Mouse (Mus musculus) heart, embryonic 12.5 days (tissue): ENCODE results near the gene Xbp1. TPM values are rescaled to one million over a fixed set of nuclear protein-coding genes. Genes with fewer than 3 reads are reported as not detected.

Experiments
- ATAC-seq: fragments of 200-750 bp; cut with Nextera tagmentation; 2 replicates; pipeline ENCODE4 v1.8.0; 2017; ENCODE audit warnings: moderate TSS enrichment, moderate library complexity; ENCODE audit not compliant: insufficient number of reproducible peaks, low FRiP score
- H3K27ac ChIP-seq: fragments of 300-500 bp; sonication (generic); 2 replicates; pipeline ENCODE4 v1.5.1; 2016; ENCODE audit warnings: mild to moderate bottlenecking, moderate library complexity; ENCODE audit not compliant: poor library complexity, severe bottlenecking
- H3K27me3 ChIP-seq: fragments of 300-500 bp; sonication (generic); replicated peaks from 2 replicates; pipeline ENCODE4 v1.6.1; 2016; ENCODE audit warnings: mild to moderate bottlenecking, moderate library complexity
- H3K36me3 ChIP-seq: fragments of 300-500 bp; sonication (generic); 2 replicates; pipeline ENCODE4 v1.6.1; 2016; ENCODE audit warnings: mild to moderate bottlenecking, moderate library complexity
- H3K4me1 ChIP-seq: fragments of 300-500 bp; sonication (generic); replicated peaks from 2 replicates; pipeline ENCODE4 v1.6.1; 2016; ENCODE audit warnings: mild to moderate bottlenecking
- H3K4me2 ChIP-seq: fragments of 300-500 bp; sonication (generic); 2 replicates; pipeline ENCODE4 v1.6.1; 2016; ENCODE audit warnings: mild to moderate bottlenecking, moderate library complexity
- H3K4me3 ChIP-seq: fragments of 300-500 bp; sonication (generic); 2 replicates; pipeline ENCODE4 v1.5.1; 2016; ENCODE audit warnings: mild to moderate bottlenecking
- H3K9ac ChIP-seq: fragments of 300-500 bp; sonication (generic); 2 replicates; pipeline ENCODE4 v1.6.1; 2016; ENCODE audit warnings: mild to moderate bottlenecking, moderate library complexity
- H3K9me3 ChIP-seq: fragments of 300-500 bp; sonication (generic); replicated peaks from 2 replicates; pipeline ENCODE4 v1.6.1; 2016; ENCODE audit warnings: mild to moderate bottlenecking, moderate library complexity
- WGBS: fragments of 180-500 bp; shearing (Covaris S2); methylation state at CpG from one replicate; pipeline ENCODE4 v1.1.7; 2016; 5-methylcytosine and 5-hydroxymethylcytosine counted together
- polyA plus RNA-seq: library from polyadenylated mRNA; unstranded; fragments of >200 nt; fragmentation: Nextera tagmentation; extraction: Ambion mirVana; gene quantifications from 2 replicates; pipeline ENCODE4 v1.2.1, GENCODE M21; 2016

The Xbp1 gene
- polyA plus RNA-seq, 1 experiment from 2014 or later: 125 TPM

DNA sequence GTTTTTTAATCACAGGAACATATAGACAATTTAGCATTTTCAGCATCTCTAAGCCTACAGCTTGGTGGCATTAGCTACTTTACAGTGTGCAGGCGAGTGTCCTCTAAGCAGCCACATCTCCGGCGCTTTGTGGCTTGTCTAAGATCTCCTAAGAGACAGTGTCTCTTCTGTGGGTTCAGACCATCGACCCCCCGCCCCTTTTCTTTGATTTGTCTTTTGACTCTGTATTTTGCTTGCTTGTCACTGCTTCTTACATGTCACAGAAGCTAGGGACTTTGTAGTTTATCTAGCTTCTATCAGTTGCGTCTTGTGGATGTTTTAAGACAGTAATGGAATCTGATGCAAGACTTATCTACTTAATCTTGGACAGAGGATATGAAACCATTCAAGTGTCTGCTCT lies 3.1 kb upstream of the Xbp1 start:
- no peak for ATAC-seq
- Histone ChIP-seq H3K36me3 (peaks cover under 1% of the 10 kb centered on the region; the same call in 1 of the 2 replicates), H3K9ac (no peak overlapping the region), H3K27ac (no peak overlapping the region), H3K9me3 (no peaks in the 10 kb centered on the region), H3K4me3 (no peak overlapping the region), H3K4me2 (no peak overlapping the region), H3K4me1 (peaks cover 10% of the 10 kb centered on the region), H3K27me3 (no peaks in the 10 kb centered on the region)
- WGBS: 66% methylated on average over 6 of the region's 6 CpGs

DNA sequence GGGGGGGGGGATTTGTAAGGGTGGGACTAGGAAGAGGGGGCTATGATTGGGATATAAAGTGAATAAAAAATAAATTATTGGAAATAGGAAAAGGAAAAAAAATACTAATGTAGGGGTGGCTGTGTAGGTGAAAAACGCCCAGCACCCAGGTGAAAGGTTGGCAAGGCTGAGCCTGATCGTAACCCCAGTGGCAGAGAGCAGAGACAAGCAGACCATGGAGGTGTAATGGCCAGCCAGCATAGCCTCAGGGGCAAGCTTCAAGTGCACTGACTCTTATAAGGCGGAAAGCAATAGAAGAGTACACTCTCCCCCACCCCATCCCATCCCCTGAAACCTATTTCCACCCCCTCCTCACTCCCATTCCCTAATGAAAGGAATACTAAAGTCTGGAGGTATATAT lies 778 bp upstream of the Xbp1 start:
- 0 out of 2 replicates have a peak overlapping the region, but pooled peaks have one; percentile 10 for H3K9ac ChIP-seq
- H3K4me1 ChIP-seq: peaks cover 18% of the 10 kb centered on the region
- 65% methylated on average over 3 of the region's 3 CpGs for WGBS
- no peak for ATAC-seq
- H3K36me3 ChIP-seq: peaks cover 24% of the 10 kb centered on the region
- H3K27ac ChIP-seq: no peak overlapping the region; the same call in 1 of the 2 replicates
- H3K27me3 ChIP-seq: no peaks in the 10 kb centered on the region
- no peaks in the 10 kb centered on the region for H3K9me3 ChIP-seq
- H3K4me3 ChIP-seq: no peak overlapping the region
- no peak overlapping the region; the same call in none of the 2 replicates for H3K4me2 ChIP-seq

DNA sequence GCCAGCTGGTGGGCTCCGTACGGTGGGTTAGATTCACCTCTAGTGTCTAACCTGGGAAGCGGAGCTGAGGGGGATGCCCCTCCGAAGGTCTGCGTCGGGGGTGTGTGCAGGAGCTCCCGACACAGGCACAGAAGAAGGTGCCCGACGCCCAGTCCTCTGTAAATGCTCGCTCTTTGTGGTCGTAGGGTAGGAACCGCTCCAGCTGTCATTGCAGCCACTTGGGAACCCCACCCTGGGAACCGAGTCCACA lies 732 bp downstream of the Xbp1 start:
- no peaks in the 10 kb centered on the region for H3K9me3 ChIP-seq
- no peaks in the 10 kb centered on the region for H3K27me3 ChIP-seq
- peaks cover 38% of the 10 kb centered on the region for H3K36me3 ChIP-seq
- H3K4me1 ChIP-seq: peaks cover 21% of the 10 kb centered on the region
- H3K27ac ChIP-seq: peak overlapping the region; percentile 95
- 0% methylated on average over 13 of the region's 13 CpGs for WGBS
- peak overlapping the region; percentile 73 for H3K4me2 ChIP-seq
- ATAC-seq: peak; percentile 34
- H3K9ac ChIP-seq: peak overlapping the region; percentile 99
- H3K4me3 ChIP-seq: peak overlapping the region; percentile 99

DNA sequence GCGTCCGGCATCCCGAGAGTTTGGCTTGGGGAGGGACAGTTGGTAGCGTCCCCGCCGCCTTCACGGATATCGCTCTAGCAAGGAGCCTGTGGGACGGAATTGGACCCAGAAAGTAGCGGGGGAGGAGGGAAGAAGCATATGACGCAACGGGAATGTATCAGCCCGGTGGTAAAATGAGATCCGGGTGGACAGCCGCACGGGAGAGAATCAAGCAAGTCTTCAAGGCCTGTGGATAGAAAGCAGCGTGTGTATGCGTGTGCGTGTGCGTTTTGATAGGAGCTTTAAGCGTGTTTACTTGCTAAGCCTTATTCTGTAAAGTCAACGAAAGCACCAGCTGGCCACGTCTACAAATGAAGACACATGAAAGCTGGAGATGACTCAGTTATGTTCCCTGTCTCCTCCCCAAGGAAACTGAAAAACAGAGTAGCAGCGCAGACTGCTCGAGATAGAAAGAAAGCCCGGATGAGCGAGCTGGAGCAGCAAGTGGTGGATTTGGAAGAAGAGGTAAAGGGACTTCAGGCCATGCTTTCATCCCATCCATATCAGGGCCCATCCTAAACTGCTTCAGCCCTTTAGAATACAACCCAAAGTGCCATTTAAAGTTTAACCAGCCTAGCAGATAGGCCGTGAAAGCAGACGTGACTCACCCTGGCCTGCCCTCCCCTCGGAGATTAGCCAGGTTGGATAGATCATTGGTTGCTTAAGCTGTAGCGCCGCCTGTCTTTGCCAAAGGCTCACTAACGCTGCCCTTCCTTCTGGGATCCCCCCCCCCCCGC lies 1.2 kb downstream of the Xbp1 start:
- H3K27ac ChIP-seq: peak overlapping the region; percentile 95
- WGBS: under 1% methylated on average over 34 of the region's 34 CpGs

DNA sequence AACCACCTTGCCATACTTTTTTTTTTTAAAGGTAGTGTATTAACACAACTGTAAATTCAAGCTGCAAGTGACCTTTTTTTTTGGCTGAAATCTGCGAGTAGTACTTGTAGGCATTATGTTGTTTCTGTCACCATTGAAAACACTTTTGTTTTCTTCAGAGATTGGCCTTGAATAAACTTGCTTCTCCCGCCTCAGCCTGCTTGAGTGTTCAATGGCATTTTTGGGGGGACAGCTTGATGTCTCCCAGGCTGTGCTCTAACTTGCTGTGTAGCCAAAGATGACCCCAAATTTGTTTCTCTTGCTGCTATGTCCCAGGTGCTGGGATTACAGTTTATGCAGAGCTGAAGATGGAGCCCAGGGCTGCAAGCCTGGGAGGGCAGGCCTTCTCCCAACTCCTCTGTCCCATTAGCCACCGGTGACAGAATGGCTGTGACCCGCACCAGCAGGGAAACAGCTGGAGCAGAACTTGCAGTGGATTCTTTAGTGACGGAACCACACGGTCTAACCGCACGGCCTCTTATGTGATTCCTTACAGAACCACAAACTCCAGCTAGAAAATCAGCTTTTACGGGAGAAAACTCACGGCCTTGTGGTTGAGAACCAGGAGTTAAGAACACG lies 2.4 kb downstream of the Xbp1 start:
- ATAC-seq: no peak
- Histone ChIP-seq H3K9me3 (no peaks in the 10 kb centered on the region), H3K36me3 (peaks cover 51% of the 10 kb centered on the region), H3K27me3 (no peaks in the 10 kb centered on the region), H3K4me1 (peaks cover 21% of the 10 kb centered on the region), H3K9ac (no peak overlapping the region; the same call in 1 of the 2 replicates), H3K4me2 (peak overlapping the region; percentile 73), H3K4me3 (no peak overlapping the region; the same call in 1 of the 2 replicates), H3K27ac (no peak overlapping the region)
- WGBS: 90% methylated on average over 11 of the region's 11 CpGs

More for the DNA sequence above, 1.2 kb downstream of the Xbp1 start:
- peak; percentile 53 for ATAC-seq
- H3K27me3 ChIP-seq: no peaks in the 10 kb centered on the region
- H3K9me3 ChIP-seq: no peaks in the 10 kb centered on the region
- H3K9ac ChIP-seq: peak overlapping the region; percentile 99
- H3K4me1 ChIP-seq: peaks cover 21% of the 10 kb centered on the region
- H3K36me3 ChIP-seq: peaks cover 42% of the 10 kb centered on the region
- peak overlapping the region; percentile 73 for H3K4me2 ChIP-seq
- H3K4me3 ChIP-seq: peak overlapping the region; percentile 99

DNA sequence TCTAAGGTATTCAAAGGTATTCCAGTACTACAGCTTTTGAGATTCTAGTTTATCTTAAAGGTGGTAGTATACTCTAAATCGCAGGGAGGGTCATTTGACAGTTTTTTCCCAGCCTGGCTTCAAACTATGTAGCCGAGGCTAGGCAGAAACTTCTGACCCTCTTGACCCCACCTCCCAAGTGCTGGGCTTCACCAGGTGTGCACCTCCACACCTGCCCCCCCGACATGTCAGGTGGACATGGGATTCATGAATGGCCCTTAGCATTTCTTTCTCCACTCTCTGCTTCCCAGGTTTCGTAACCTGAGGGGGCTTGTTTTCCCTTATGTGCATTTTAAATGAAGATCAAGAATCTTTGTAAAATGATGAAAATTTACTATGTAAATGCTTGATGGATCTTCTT lies 5.0 kb downstream of the Xbp1 start:
- Histone ChIP-seq H3K9ac (no peak overlapping the region), H3K4me2 (no peak overlapping the region), H3K36me3 (peaks cover 67% of the 10 kb centered on the region), H3K9me3 (no peaks in the 10 kb centered on the region), H3K27me3 (no peaks in the 10 kb centered on the region), H3K4me3 (no peak overlapping the region), H3K4me1 (peaks cover 16% of the 10 kb centered on the region), H3K27ac (no peak overlapping the region)
- WGBS: 87% methylated on average over 4 of the region's 4 CpGs
- ATAC-seq: no peak

DNA sequence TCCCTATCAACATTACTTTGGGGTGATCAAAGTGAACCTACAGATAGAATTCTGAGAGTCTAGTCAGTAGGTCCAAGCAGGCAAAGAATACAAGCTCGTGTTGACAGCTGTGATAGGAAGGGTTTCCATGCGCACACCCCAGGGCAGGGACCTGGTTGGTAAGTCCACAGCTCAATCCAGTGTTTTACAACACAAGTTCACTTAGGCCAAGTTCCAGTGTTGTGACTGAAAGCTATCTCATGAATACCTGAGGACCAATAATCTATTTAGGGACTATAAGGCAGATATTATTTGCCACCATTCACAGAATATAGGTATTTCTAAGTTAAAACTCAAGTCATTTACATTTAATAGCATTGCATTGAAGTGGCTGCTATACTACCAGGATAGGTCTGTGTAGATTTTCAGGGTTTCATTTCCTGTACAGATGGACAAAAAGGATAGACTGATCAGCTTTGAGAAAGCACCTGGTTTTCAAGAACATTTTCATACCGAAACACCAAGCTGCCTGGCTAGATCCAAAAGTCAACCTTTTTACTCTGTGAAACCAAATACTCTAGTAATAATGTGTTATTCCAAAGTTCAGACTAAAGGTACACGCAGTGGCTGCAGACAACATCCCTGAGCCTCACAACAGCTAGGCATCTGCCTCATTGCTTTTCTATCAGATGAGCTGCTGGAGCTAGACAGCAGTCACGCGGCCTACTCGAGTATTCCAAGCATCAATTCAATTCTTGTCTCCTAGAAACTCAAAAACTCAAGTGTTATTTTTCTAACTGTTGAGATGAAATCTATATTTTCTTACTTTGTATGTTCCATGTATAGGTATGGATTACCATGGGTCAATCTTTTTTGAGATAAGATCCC lies 6.3 kb downstream of the Xbp1 start:
- Histone ChIP-seq H3K27me3 (no peaks in the 10 kb centered on the region), H3K4me2 (no peak overlapping the region), H3K4me1 (peaks cover 16% of the 10 kb centered on the region), H3K9ac (no peak overlapping the region), H3K27ac (no peak overlapping the region), H3K4me3 (no peak overlapping the region), H3K36me3 (peaks cover 80% of the 10 kb centered on the region), H3K9me3 (no peaks in the 10 kb centered on the region)
- WGBS: 78% methylated on average over 7 of the region's 7 CpGs
- ATAC-seq: no peak

DNA sequence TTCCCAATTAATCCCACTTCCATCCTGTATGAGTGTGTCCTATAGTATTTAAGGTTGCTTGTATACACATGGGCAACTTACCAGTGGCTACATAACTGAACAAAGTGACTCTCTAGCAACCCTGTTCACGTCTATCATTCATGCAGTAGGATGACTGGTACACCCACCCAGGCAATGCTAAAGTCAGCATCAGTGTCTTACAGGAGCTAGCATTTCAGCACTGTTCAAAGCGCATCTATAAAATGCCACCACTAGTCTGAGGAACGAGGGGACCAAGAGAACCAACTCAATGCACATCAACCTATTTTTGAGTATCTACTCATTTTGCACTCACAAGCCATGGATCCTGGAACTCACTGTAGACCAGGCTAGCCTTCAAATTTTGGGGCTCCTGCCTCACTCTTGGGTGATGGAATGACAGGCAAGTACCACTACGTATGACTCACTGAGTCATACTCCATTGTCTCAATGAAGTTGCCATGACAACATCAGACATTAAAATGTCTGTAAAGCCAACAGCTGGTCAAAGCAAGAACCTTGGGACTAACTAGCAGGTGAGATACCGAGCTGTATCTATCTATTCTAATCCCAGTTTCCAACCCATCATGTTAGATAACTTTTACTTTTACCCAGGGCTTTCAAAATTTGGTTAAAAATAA lies 7.5 kb downstream of the Xbp1 start:
- Histone ChIP-seq H3K4me2 (no peak overlapping the region), H3K9ac (no peak overlapping the region), H3K27me3 (no peaks in the 10 kb centered on the region), H3K9me3 (no peaks in the 10 kb centered on the region), H3K4me1 (peaks cover 7% of the 10 kb centered on the region), H3K36me3 (peaks cover 84% of the 10 kb centered on the region), H3K4me3 (no peak overlapping the region), H3K27ac (no peak overlapping the region)
- WGBS: 84% methylated on average over 5 of the region's 5 CpGs
- no peak for ATAC-seq

DNA sequence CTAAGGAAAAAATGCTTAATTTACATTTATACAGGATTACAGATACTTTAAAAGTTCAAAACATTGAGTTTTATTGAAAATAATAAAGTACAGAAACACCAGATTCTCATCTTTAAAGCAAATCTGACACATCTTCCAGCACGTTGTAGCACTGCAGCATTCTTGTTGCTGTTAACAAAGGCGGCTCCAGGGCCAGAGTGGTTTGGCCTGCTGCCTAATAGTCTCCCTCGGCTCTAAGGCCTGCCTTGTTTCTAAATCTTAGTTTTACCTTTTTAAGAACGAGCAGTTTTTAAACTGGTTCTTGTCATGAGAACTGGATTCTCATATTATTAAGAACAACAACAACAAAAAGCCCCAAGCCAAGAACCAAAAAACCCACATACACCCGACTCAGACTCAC lies 8.4 kb downstream of the Xbp1 start:
- peaks cover 84% of the 10 kb centered on the region for H3K36me3 ChIP-seq

DNA sequence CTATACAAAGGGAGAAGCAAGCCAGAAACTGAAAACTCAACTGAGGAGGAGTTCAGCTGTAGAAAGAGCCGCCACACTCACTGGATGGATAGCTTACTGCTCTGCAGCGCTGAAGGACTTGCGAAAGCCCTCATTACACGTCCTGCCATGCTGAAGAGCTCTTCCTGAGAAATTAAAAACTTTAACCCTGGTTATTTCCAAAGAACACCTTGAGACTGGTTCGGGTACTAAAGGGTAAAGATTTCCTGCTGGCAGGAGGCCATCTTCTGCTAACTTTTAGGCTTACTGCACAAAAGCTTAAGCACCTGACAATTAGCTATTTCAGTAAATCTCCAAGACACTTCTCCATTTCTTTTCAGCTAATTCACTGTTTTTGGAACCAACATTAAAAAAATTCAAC lies 9.7 kb downstream of the Xbp1 start:
- ATAC-seq: no peak
- Histone ChIP-seq H3K36me3 (peaks cover 84% of the 10 kb centered on the region), H3K9me3 (no peaks in the 10 kb centered on the region), H3K27ac (no peak overlapping the region), H3K4me2 (no peak overlapping the region), H3K4me1 (peaks cover 5% of the 10 kb centered on the region), H3K27me3 (no peaks in the 10 kb centered on the region), H3K4me3 (no peak overlapping the region), H3K9ac (no peak overlapping the region)
- whole genome bisulfite sequencing: 85% methylated on average over 5 of the region's 5 CpGs

More for the DNA sequence above, 8.4 kb downstream of the Xbp1 start:
- H3K9ac ChIP-seq: no peak overlapping the region
- H3K27me3 ChIP-seq: no peaks in the 10 kb centered on the region
- no peak overlapping the region for H3K4me3 ChIP-seq
- peaks cover 8% of the 10 kb centered on the region for H3K4me1 ChIP-seq
- no peaks in the 10 kb centered on the region for H3K9me3 ChIP-seq
- H3K27ac ChIP-seq: no peak overlapping the region
- ATAC-seq: no peak
- H3K4me2 ChIP-seq: no peak overlapping the region
- 65% methylated on average over 5 of the region's 5 CpGs for WGBS

DNA sequence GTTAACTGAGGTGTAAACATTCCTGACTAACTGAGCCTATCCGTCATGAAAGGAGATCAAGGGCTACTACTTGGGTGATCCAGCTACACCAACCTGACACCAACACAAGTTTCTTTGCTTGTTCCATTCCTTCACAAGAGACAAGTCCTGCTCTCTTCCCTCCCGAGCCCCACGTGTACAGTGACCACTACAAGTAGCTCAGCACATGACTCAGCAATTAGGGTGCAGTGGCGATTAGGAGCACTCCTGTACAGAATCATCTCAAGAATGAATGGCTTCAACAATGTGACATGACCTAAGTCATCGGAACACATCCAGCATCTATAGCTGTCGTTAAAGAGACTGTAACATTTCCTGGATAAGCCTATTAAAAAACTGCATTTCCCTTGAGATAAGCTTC lies 10.3 kb downstream of the Xbp1 start:
- Histone ChIP-seq H3K36me3 (peaks cover 82% of the 10 kb centered on the region), H3K27me3 (no peaks in the 10 kb centered on the region), H3K9ac (no peak overlapping the region), H3K4me1 (peaks cover 5% of the 10 kb centered on the region), H3K27ac (no peak overlapping the region), H3K4me3 (no peak overlapping the region), H3K4me2 (no peak overlapping the region), H3K9me3 (no peaks in the 10 kb centered on the region)
- 70% methylated on average over 6 of the region's 6 CpGs for WGBS
- no peak for ATAC-seq
